Mouse (Mus musculus): ENCODE data around the gene 1810024B03Rik. TPM values are rescaled to one million over a fixed set of nuclear protein-coding genes. Genes with fewer than 3 reads are reported as not detected.

The 1810024B03Rik gene
- polyA plus RNA-seq, 1 experiment from 2014 or later: 2.0 TPM

Other genes with a start within 250 kb of the 1810024B03Rik start
- 11.5 and 13.2 TPM in 2 replicates for gene Ap4e1, start 199.6 kb downstream of the 1810024B03Rik start, polyA plus RNA-seq (2015; fragmentation: Nextera tagmentation; extraction: Ambion mirVana)
- 27.7 and 31.5 TPM in 2 replicates for gene Blvra, start 137.6 kb downstream of the 1810024B03Rik start, polyA plus RNA-seq (2015; fragmentation: Nextera tagmentation; extraction: Ambion mirVana)
- 20.2 and 21.1 TPM in 2 replicates for gene Ncaph, start 74.3 kb downstream of the 1810024B03Rik start, polyA plus RNA-seq (2015; fragmentation: Nextera tagmentation; extraction: Ambion mirVana)
- gene Itpripl1, start 64.8 kb downstream of the 1810024B03Rik start, polyA plus RNA-seq (2015; fragmentation: Nextera tagmentation; extraction: Ambion mirVana): 11.4 and 13.1 TPM in 2 replicates
- gene Snrnp200, start 106 bp upstream of the 1810024B03Rik start, polyA plus RNA-seq (2015; fragmentation: Nextera tagmentation; extraction: Ambion mirVana): 51.0 and 53.7 TPM in 2 replicates
- 60.7 and 66.8 TPM in 2 replicates for gene Ciao1, start 39.5 kb upstream of the 1810024B03Rik start, polyA plus RNA-seq (2015; fragmentation: Nextera tagmentation; extraction: Ambion mirVana)
- 49.0 TPM in 2 replicates for gene Tmem127, start 39.6 kb upstream of the 1810024B03Rik start, polyA plus RNA-seq (2015; fragmentation: Nextera tagmentation; extraction: Ambion mirVana)
- gene Stard7, start 61.9 kb upstream of the 1810024B03Rik start, polyA plus RNA-seq (2015; fragmentation: Nextera tagmentation; extraction: Ambion mirVana): 74.2 and 79.5 TPM in 2 replicates
- gene Dusp2, start 127.9 kb upstream of the 1810024B03Rik start, polyA plus RNA-seq (2015; fragmentation: Nextera tagmentation; extraction: Ambion mirVana): 7.1 and 7.2 TPM in 2 replicates
- not detected in 2 replicates for gene Astl, start 130.4 kb upstream of the 1810024B03Rik start, polyA plus RNA-seq (2015; fragmentation: Nextera tagmentation; extraction: Ambion mirVana)
- gene Adra2b, start 154.9 kb upstream of the 1810024B03Rik start, polyA plus RNA-seq (2015; fragmentation: Nextera tagmentation; extraction: Ambion mirVana): 0.47 and 0.55 TPM in 2 replicates
- 0.09 and 0.12 TPM in 2 replicates for gene Gpat2, start 216.9 kb upstream of the 1810024B03Rik start, polyA plus RNA-seq (2015; fragmentation: Nextera tagmentation; extraction: Ambion mirVana)
- gene Fahd2a, start 236.3 kb upstream of the 1810024B03Rik start, polyA plus RNA-seq (2015; fragmentation: Nextera tagmentation; extraction: Ambion mirVana): 33.3 and 37.1 TPM in 2 replicates